Comparison of ENCODE assay signal across 13 mouse cellular contexts in genomic region chr13:90912760-90913674, GRCm38 (mm10). TPM values are rescaled to one million over a fixed set of nuclear protein-coding genes. Genes with fewer than 3 reads are reported as not detected.
DNase-seq lines count a peak whose midpoint lies in the region; ATAC-seq and TF ChIP-seq lines count a peak whose summit lies in the region.
"Had no signal": no experiment of that assay in that cellular context is flagged by ENCODE, and none has a peak within 500 bp of the region (broad histone marks: within the 10 kb centered on the region; RNA-seq: fewer than 3 reads in every experiment).

No protein-coding gene starts in this region.

- peak; percentile 94 for ATAC-seq in forebrain, postnatal 0 days
- ATAC-seq in midbrain, embryonic 12.5 days (ENCODE audit: low FRiP score, low read depth): peak; percentile 39; the same call in 1 of the 2 replicates
- ATAC-seq in liver, postnatal 0 days: no peak
- no peak for ATAC-seq in stomach, postnatal 0 days (ENCODE audit: low FRiP score, low TSS enrichment)
- no peak for ATAC-seq in CD4-positive, CD25-positive, alpha-beta regulatory T cell, adult 4 months

- TF ChIP-seq EP300 in liver, postnatal 0 days (IDR thresholded peaks at IDR 0.05; ENCODE audit: low read depth): no peak
- no peak for TF ChIP-seq EP300 in stomach, postnatal 0 days (optimal IDR thresholded peaks at IDR 0.05)

- H3K9me3 ChIP-seq in forebrain, postnatal 0 days (ENCODE audit: low read length): no peaks in the 10 kb centered on the region
- no peaks in the 10 kb centered on the region for H3K9me3 ChIP-seq in midbrain, embryonic 12.5 days
- no peaks in the 10 kb centered on the region for H3K9me3 ChIP-seq in liver, postnatal 0 days (ENCODE audit: low read length)
- H3K9me3 ChIP-seq in stomach, postnatal 0 days (ENCODE audit: control insufficient read depth, low read length): no peaks in the 10 kb centered on the region
- H3K9me3 ChIP-seq: heart, embryonic 15.5 days had no signal

- DNase-seq in right cerebral cortex, postnatal 10 days (ENCODE audit: low spot score in 2 of 2): peak; percentile 69 to 77
- no peak for DNase-seq in right cerebral cortex, adult 18-20 months
- no peak for DNase-seq in forebrain, postnatal 0 days
- no peak for DNase-seq in liver, postnatal 0 days
- no peak for DNase-seq in stomach, postnatal 0 days (ENCODE audit: low spot score)
- DNase-seq: gastrocnemius, postnatal 14 days; kidney, adult 11 months; thymus, postnatal 4 days had no signal

- H3K27me3 ChIP-seq in forebrain, postnatal 0 days (ENCODE audit: insufficient read depth, low read length): no peaks in the 10 kb centered on the region
- H3K27me3 ChIP-seq in midbrain, embryonic 12.5 days: no peaks in the 10 kb centered on the region
- no peaks in the 10 kb centered on the region for H3K27me3 ChIP-seq in liver, postnatal 0 days (ENCODE audit: insufficient read depth, low read length)
- H3K27me3 ChIP-seq in stomach, postnatal 0 days (ENCODE audit: control insufficient read depth, insufficient read depth, low read length): no peaks in the 10 kb centered on the region
- H3K27me3 ChIP-seq: heart, embryonic 15.5 days had no signal

- H3K36me3 ChIP-seq in forebrain, postnatal 0 days (ENCODE audit: insufficient read depth): no peaks in the 10 kb centered on the region
- H3K36me3 ChIP-seq in midbrain, embryonic 12.5 days: no peaks in the 10 kb centered on the region
- no peaks in the 10 kb centered on the region for H3K36me3 ChIP-seq in liver, postnatal 0 days (replicated peaks; ENCODE audit: insufficient read depth, low read length)
- no peaks in the 10 kb centered on the region for H3K36me3 ChIP-seq in stomach, postnatal 0 days (ENCODE audit: control insufficient read depth, insufficient read depth, low read length)
- H3K36me3 ChIP-seq: heart, embryonic 15.5 days had no signal

- H3K4me3 ChIP-seq in forebrain, postnatal 0 days (ENCODE audit: low read depth, low read length): no peak overlapping the region
- no peak overlapping the region for H3K4me3 ChIP-seq in midbrain, embryonic 12.5 days
- H3K4me3 ChIP-seq in liver, postnatal 0 days (ENCODE audit: low read depth, low read length): no peak overlapping the region
- no peak overlapping the region for H3K4me3 ChIP-seq in stomach, postnatal 0 days (ENCODE audit: low read depth, low read length)
- H3K4me3 ChIP-seq: heart, embryonic 15.5 days had no signal

- peaks cover 11% of the 10 kb centered on the region; the same call in 1 of the 2 replicates for H3K4me1 ChIP-seq in forebrain, postnatal 0 days (ENCODE audit: insufficient read depth)
- H3K4me1 ChIP-seq in midbrain, embryonic 12.5 days: peaks cover 13% of the 10 kb centered on the region
- H3K4me1 ChIP-seq in liver, postnatal 0 days (ENCODE audit: insufficient read depth): no peaks in the 10 kb centered on the region
- H3K4me1 ChIP-seq in stomach, postnatal 0 days (replicated peaks; ENCODE audit: control insufficient read depth, insufficient read depth): no peaks in the 10 kb centered on the region
- H3K4me1 ChIP-seq: heart, embryonic 15.5 days had no signal

- H3K27ac ChIP-seq in forebrain, postnatal 0 days (ENCODE audit: low read depth, low read length): peak overlapping the region; percentile 95
- H3K27ac ChIP-seq in midbrain, embryonic 12.5 days (replicated peaks): 0 out of 2 replicates have a peak overlapping the region, but pooled peaks have one; percentile 20
- H3K27ac ChIP-seq in liver, postnatal 0 days (ENCODE audit: low read depth): no peak overlapping the region
- H3K27ac ChIP-seq in stomach, postnatal 0 days (replicated peaks): no peak overlapping the region
- H3K27ac ChIP-seq: heart, embryonic 15.5 days had no signal

- peak overlapping the region; percentile 14 for H3K9ac ChIP-seq in forebrain, postnatal 0 days
- H3K9ac ChIP-seq in midbrain, embryonic 12.5 days (replicated peaks): no peak overlapping the region
- no peak overlapping the region for H3K9ac ChIP-seq in liver, postnatal 0 days (replicated peaks)
- no peak overlapping the region for H3K9ac ChIP-seq in stomach, postnatal 0 days (ENCODE audit: low read length)
- H3K9ac ChIP-seq: heart, embryonic 15.5 days had no signal

- TF ChIP-seq CTCF in forebrain, postnatal 0 days (IDR thresholded peaks at IDR 0.05; ENCODE audit: low read depth): no peak
- no peak for TF ChIP-seq CTCF in liver, postnatal 0 days (IDR thresholded peaks at IDR 0.05; ENCODE audit: low read depth)
- no peak for TF ChIP-seq CTCF in stomach, postnatal 0 days (IDR thresholded peaks at IDR 0.05; ENCODE audit: low read depth)

- peak overlapping the region; percentile 0; the same call in 1 of the 2 replicates for H3K4me2 ChIP-seq in forebrain, postnatal 0 days (ENCODE audit: low read depth)
- H3K4me2 ChIP-seq in midbrain, embryonic 12.5 days (replicated peaks): no peak overlapping the region
- no peak overlapping the region for H3K4me2 ChIP-seq in liver, postnatal 0 days (ENCODE audit: low read depth, low read length)
- H3K4me2 ChIP-seq in stomach, postnatal 0 days (replicated peaks; ENCODE audit: low read depth): no peak overlapping the region
- H3K4me2 ChIP-seq: heart, embryonic 15.5 days; liver, embryonic 11.5 days had no signal

- WGBS in forebrain, postnatal 0 days: 32% methylated on average over 17 of the region's 17 CpGs
- 63% methylated on average over 17 of the region's 17 CpGs for WGBS in midbrain, embryonic 12.5 days
- WGBS in liver, postnatal 0 days (ENCODE audit: insufficient replicate concordance): 84% methylated on average over 17 of the region's 17 CpGs
- WGBS in stomach, postnatal 0 days: 79% methylated on average over 17 of the region's 17 CpGs

RNA-seq across cellular contexts. Expression of gene Atp6ap1l, which starts 7.9 kb away (rescaled TPM):
- total RNA-seq in forebrain, postnatal 0 days (2014; rRNA removed): 7.5 and 8.2 TPM in 2 replicates
- 7.4 and 10.0 TPM in 2 replicates for polyA plus RNA-seq in forebrain, postnatal 0 days (2015; fragmentation: Nextera tagmentation; extraction: Ambion mirVana)
- not detected in 2 replicates for polyA plus RNA-seq in midbrain, embryonic 12.5 days (2016; fragmentation: Nextera tagmentation; extraction: Ambion mirVana)
- polyA plus RNA-seq in liver, postnatal 0 days (2015; fragmentation: Nextera tagmentation; extraction: Ambion mirVana): 0.14 TPM in 1 of 2 replicates, not detected in the other
- 0.11 TPM in 1 of 2 replicates, not detected in the other for polyA plus RNA-seq in stomach, postnatal 0 days (2015; fragmentation: Nextera tagmentation; extraction: Ambion mirVana)
- polyA plus RNA-seq in CD4-positive, CD25-positive, alpha-beta regulatory T cell, adult 4 months (2017; shearing (Covaris generic)): under 1 TPM in 1 of 2 experiments, not detected in 1; 0.38 TPM
- total RNA-seq: gastrocnemius, postnatal 14 days; neutrophil, adult 5-6 weeks had no signal
- polyA plus RNA-seq: liver, embryonic 11.5 days had no signal

RNA-seq across cellular contexts. Expression of gene Rps23, which starts 9.7 kb away (rescaled TPM):
- 493 and 1,038 TPM in 2 replicates for total RNA-seq in forebrain, postnatal 0 days (2014; rRNA removed)
- 145 and 199 TPM in 2 replicates for polyA plus RNA-seq in forebrain, postnatal 0 days (2015; fragmentation: Nextera tagmentation; extraction: Ambion mirVana)
- 168 and 207 TPM in 2 replicates for polyA plus RNA-seq in midbrain, embryonic 12.5 days (2016; fragmentation: Nextera tagmentation; extraction: Ambion mirVana)
- polyA plus RNA-seq in liver, postnatal 0 days (2015; fragmentation: Nextera tagmentation; extraction: Ambion mirVana): 176 and 192 TPM in 2 replicates
- 254 and 300 TPM in 2 replicates for polyA plus RNA-seq in stomach, postnatal 0 days (2015; fragmentation: Nextera tagmentation; extraction: Ambion mirVana)
- 1,000 to 10,000 TPM; 1,115 to 1,300 TPM for polyA plus RNA-seq in CD4-positive, CD25-positive, alpha-beta regulatory T cell, adult 4 months (2017; shearing (Covaris generic))

Comparison
In these comparisons a context has a peak if more than half of its experiments do, and no peak if none do; other contexts are left out.
1. DNase-seq: peak in right cerebral cortex, postnatal 10 days (2 of 2); none in right cerebral cortex, adult 18-20 months (single experiment), forebrain, postnatal 0 days (single experiment), liver, postnatal 0 days (single experiment) and stomach, postnatal 0 days (single experiment).
2. ATAC-seq: peak in forebrain, postnatal 0 days (single experiment) and midbrain, embryonic 12.5 days (single experiment); none in liver, postnatal 0 days (single experiment), stomach, postnatal 0 days (single experiment) and CD4-positive, CD25-positive, alpha-beta regulatory T cell, adult 4 months (single experiment).
3. H3K27ac ChIP-seq: peak in forebrain, postnatal 0 days (single experiment) and midbrain, embryonic 12.5 days (single experiment); none in liver, postnatal 0 days (single experiment) and stomach, postnatal 0 days (single experiment).